24 mouse cellular contexts compared by ENCODE assay signal in genomic region chr12:86174369-86174768, GRCm38 (mm10).
DNase-seq lines count a peak whose midpoint lies in the region; ATAC-seq lines count a peak whose summit lies in the region.
"Had no signal": no experiment of that assay in that cellular context is flagged by ENCODE, and none has a peak within 500 bp of the region (broad histone marks: within the 10 kb centered on the region; RNA-seq: fewer than 3 reads in every experiment).

No protein-coding gene starts in this region.

- ATAC-seq in hindbrain, embryonic 14.5 days (ENCODE audit: low FRiP score), result no peak
- no peak for ATAC-seq in midbrain, embryonic 12.5 days (ENCODE audit: low FRiP score, low read depth)
- ATAC-seq in midbrain, embryonic 11.5 days (ENCODE audit: low FRiP score), result no peak
- no peak for ATAC-seq in midbrain, embryonic 15.5 days (replicated peaks)
- ATAC-seq: CD4-positive, CD25-positive, alpha-beta regulatory T cell, adult 4 months; forebrain, embryonic 13.5 days; inflammation-experienced regulatory T-cells, adult 6 months; liver, embryonic 12.5 days; liver, postnatal 0 days had no signal

- H3K4me2 ChIP-seq in hindbrain, embryonic 14.5 days (replicated peaks), result no peak overlapping the region
- no peak overlapping the region for H3K4me2 ChIP-seq in midbrain, embryonic 12.5 days (replicated peaks)
- no peak overlapping the region for H3K4me2 ChIP-seq in midbrain, embryonic 11.5 days
- no peak overlapping the region for H3K4me2 ChIP-seq in midbrain, embryonic 15.5 days
- H3K4me2 ChIP-seq: forebrain, embryonic 13.5 days; heart, embryonic 13.5 days; liver, embryonic 12.5 days had no signal

- H3K4me1 ChIP-seq in hindbrain, embryonic 14.5 days (replicated peaks; ENCODE audit: control insufficient read depth, insufficient read depth, low read length), result peaks cover 13% of the 10 kb centered on the region; the same call in 1 of the 2 replicates
- peaks cover 45% of the 10 kb centered on the region for H3K4me1 ChIP-seq in hindbrain, embryonic 10.5 days (replicated peaks)
- peaks cover 38% of the 10 kb centered on the region for H3K4me1 ChIP-seq in midbrain, embryonic 12.5 days
- peaks cover 11% of the 10 kb centered on the region for H3K4me1 ChIP-seq in midbrain, embryonic 11.5 days (ENCODE audit: control insufficient read depth, insufficient read depth, low read length)
- H3K4me1 ChIP-seq in limb, embryonic 10.5 days, result peaks cover 70% of the 10 kb centered on the region
- H3K4me1 ChIP-seq in midbrain, embryonic 15.5 days, result peaks cover 34% of the 10 kb centered on the region

- H3K27me3 ChIP-seq in hindbrain, embryonic 14.5 days (ENCODE audit: control insufficient read depth, insufficient read depth, low read length), result no peaks in the 10 kb centered on the region
- H3K27me3 ChIP-seq in hindbrain, embryonic 10.5 days (ENCODE audit: insufficient read depth, poor library complexity, severe bottlenecking), result peaks cover 24% of the 10 kb centered on the region
- H3K27me3 ChIP-seq in midbrain, embryonic 12.5 days, result peaks cover 20% of the 10 kb centered on the region; the same call in 1 of the 2 replicates
- no peaks in the 10 kb centered on the region for H3K27me3 ChIP-seq in midbrain, embryonic 11.5 days (ENCODE audit: control insufficient read depth, insufficient read depth, low read length)
- peaks cover 8% of the 10 kb centered on the region; the same call in 1 of the 2 replicates for H3K27me3 ChIP-seq in limb, embryonic 10.5 days (ENCODE audit: low read depth, poor library complexity, severe bottlenecking)
- H3K27me3 ChIP-seq in midbrain, embryonic 15.5 days (replicated peaks), result no peaks in the 10 kb centered on the region
- H3K27me3 ChIP-seq: liver, embryonic 12.5 days had no signal

- H3K4me3 ChIP-seq in hindbrain, embryonic 14.5 days (replicated peaks; ENCODE audit: low read length), result no peak overlapping the region
- no peak overlapping the region for H3K4me3 ChIP-seq in hindbrain, embryonic 10.5 days
- H3K4me3 ChIP-seq in midbrain, embryonic 12.5 days, result no peak overlapping the region
- no peak overlapping the region for H3K4me3 ChIP-seq in midbrain, embryonic 11.5 days (ENCODE audit: low read depth, low read length)
- no peak overlapping the region for H3K4me3 ChIP-seq in limb, embryonic 10.5 days
- H3K4me3 ChIP-seq in midbrain, embryonic 15.5 days, result no peak overlapping the region
- H3K4me3 ChIP-seq: erythroblast, embryonic 14.5 days; forebrain, embryonic 13.5 days; heart, embryonic 13.5 days; liver, embryonic 12.5 days had no signal

- DNase-seq in hindbrain, embryonic 14.5 days (ENCODE audit: low spot score), result no peak
- no peak for DNase-seq in hindbrain, embryonic 10.5 days (ENCODE audit: low spot score)
- no peak for DNase-seq in midbrain, embryonic 11.5 days (ENCODE audit: low spot score, missing footprints)
- no peak for DNase-seq in limb, embryonic 10.5 days (ENCODE audit: low spot score)
- DNase-seq in cerebellum, postnatal 4 days (ENCODE audit: low spot score in 2 of 2), result no peak
- no peak for DNase-seq in right cerebral cortex, postnatal 25 days
- DNase-seq: adrenal gland, postnatal 25 days; cerebellum, adult 11-12 months; cerebellum, adult 9-11 months; gastrocnemius, postnatal 10 days; heart, postnatal 10 days; kidney, adult 8-10 months; layer of hippocampus, adult 9-11 months; liver, postnatal 0 days; lung, postnatal 36 days; thymus, postnatal 4 days had no signal

- no peak overlapping the region for H3K9ac ChIP-seq in hindbrain, embryonic 14.5 days
- H3K9ac ChIP-seq in midbrain, embryonic 12.5 days (replicated peaks), result no peak overlapping the region
- no peak overlapping the region for H3K9ac ChIP-seq in midbrain, embryonic 11.5 days (ENCODE audit: low read length)
- H3K9ac ChIP-seq in midbrain, embryonic 15.5 days, result no peak overlapping the region
- H3K9ac ChIP-seq: forebrain, embryonic 13.5 days; heart, embryonic 13.5 days; liver, embryonic 12.5 days; liver, postnatal 0 days had no signal

- H3K9me3 ChIP-seq in hindbrain, embryonic 14.5 days (ENCODE audit: control insufficient read depth, low read length), result no peaks in the 10 kb centered on the region
- no peaks in the 10 kb centered on the region for H3K9me3 ChIP-seq in hindbrain, embryonic 10.5 days
- H3K9me3 ChIP-seq in midbrain, embryonic 12.5 days, result no peaks in the 10 kb centered on the region
- no peaks in the 10 kb centered on the region for H3K9me3 ChIP-seq in midbrain, embryonic 11.5 days (ENCODE audit: control insufficient read depth, low read length)
- no peaks in the 10 kb centered on the region for H3K9me3 ChIP-seq in limb, embryonic 10.5 days (replicated peaks)
- no peaks in the 10 kb centered on the region for H3K9me3 ChIP-seq in midbrain, embryonic 15.5 days
- H3K9me3 ChIP-seq: forebrain, embryonic 13.5 days; heart, embryonic 13.5 days; liver, embryonic 12.5 days had no signal

- H3K27ac ChIP-seq in hindbrain, embryonic 14.5 days, result 0 out of 2 replicates have a peak overlapping the region, but pooled peaks have one; percentile 4
- no peak overlapping the region for H3K27ac ChIP-seq in hindbrain, embryonic 10.5 days
- peak overlapping the region; percentile 56 for H3K27ac ChIP-seq in midbrain, embryonic 12.5 days (replicated peaks)
- no peak overlapping the region for H3K27ac ChIP-seq in midbrain, embryonic 11.5 days (ENCODE audit: low read depth, low read length)
- peak overlapping the region; percentile 85 for H3K27ac ChIP-seq in limb, embryonic 10.5 days
- 0 out of 2 replicates have a peak overlapping the region, but pooled peaks have one; percentile 24 for H3K27ac ChIP-seq in midbrain, embryonic 15.5 days
- H3K27ac ChIP-seq: heart, embryonic 13.5 days; liver, embryonic 12.5 days had no signal

- no peaks in the 10 kb centered on the region for H3K36me3 ChIP-seq in hindbrain, embryonic 14.5 days (replicated peaks; ENCODE audit: control insufficient read depth, insufficient read depth)
- no peaks in the 10 kb centered on the region for H3K36me3 ChIP-seq in hindbrain, embryonic 10.5 days
- H3K36me3 ChIP-seq in midbrain, embryonic 12.5 days, result no peaks in the 10 kb centered on the region
- H3K36me3 ChIP-seq in midbrain, embryonic 11.5 days (ENCODE audit: control insufficient read depth, insufficient read depth, low read length), result no peaks in the 10 kb centered on the region
- no peaks in the 10 kb centered on the region for H3K36me3 ChIP-seq in limb, embryonic 10.5 days
- no peaks in the 10 kb centered on the region for H3K36me3 ChIP-seq in midbrain, embryonic 15.5 days (replicated peaks)
- H3K36me3 ChIP-seq: heart, embryonic 13.5 days; liver, embryonic 12.5 days had no signal

- 61% methylated on average over 12 of the region's 12 CpGs for WGBS in hindbrain, embryonic 14.5 days
- 80% methylated on average over 12 of the region's 12 CpGs for WGBS in hindbrain, embryonic 10.5 days
- WGBS in midbrain, embryonic 12.5 days, result 78% methylated on average over 11 of the region's 12 CpGs
- 77% methylated on average over 12 of the region's 12 CpGs for WGBS in midbrain, embryonic 11.5 days
- WGBS in limb, embryonic 10.5 days, result 54% methylated on average over 12 of the region's 12 CpGs
- WGBS in midbrain, embryonic 15.5 days, result 69% methylated on average over 12 of the region's 12 CpGs

Comparison
In these comparisons a context has a peak if more than half of its experiments do, and no peak if none do; other contexts are left out.
1. H3K27ac ChIP-seq: peak in hindbrain, embryonic 14.5 days (single experiment), midbrain, embryonic 12.5 days (single experiment), limb, embryonic 10.5 days (single experiment) and midbrain, embryonic 15.5 days (single experiment); none in hindbrain, embryonic 10.5 days (single experiment) and midbrain, embryonic 11.5 days (single experiment).